Mouse (Mus musculus): ENCODE data around the gene Tmem45b.
A peak's percentile ranks its signal among the peaks of the same experiment; 100 is the strongest.
"Not testable (repeated sequence)": the region's sequence is repeated elsewhere in the genome, so short reads cannot be mapped to it uniquely, and the experiment has no call there.

The Tmem45b gene

GRCm38 (mm10) chr9:31463692-31464474 is at the start of gene Tmem45b:
Gene Tmem45b, minus strand, starts transcription at chr9:31464462.
- DNase-seq (ENCODE audit: low read depth, low spot score) = no peak

- no peak for DNase-seq (ENCODE audit: low read depth, low spot score)
Measured at GRCm38 (mm10) chr9:31508189-31508588, 43.9 kb upstream of the Tmem45b start.

- DNase-seq (ENCODE audit: low read depth, low spot score) = not testable (repeated sequence)
Measured at GRCm38 (mm10) chr9:31501221-31501620, 37.0 kb upstream of the Tmem45b start.

- no peak for DNase-seq (ENCODE audit: low read depth, low spot score)
Measured at GRCm38 (mm10) chr9:31463190-31463589, 1.1 kb downstream of the Tmem45b start.

GRCm38 (mm10) chr9:31454356-31454755 is 9.9 kb downstream of the Tmem45b start:
- no peak for DNase-seq (ENCODE audit: low read depth, low spot score)

- no peak for DNase-seq (ENCODE audit: low read depth, low spot score)
Measured at GRCm38 (mm10) chr9:31452166-31452565, 12.1 kb downstream of the Tmem45b start.

GRCm38 (mm10) chr9:31449145-31449772 is 15.0 kb downstream of the Tmem45b start:
- no peak for DNase-seq (ENCODE audit: low read depth, low spot score)

GRCm38 (mm10) chr9:31444236-31444635 is 20.0 kb downstream of the Tmem45b start:
- DNase-seq (ENCODE audit: low read depth, low spot score) = no peak

- no peak for DNase-seq (ENCODE audit: low read depth, low spot score)
Measured at GRCm38 (mm10) chr9:31441487-31441886, 22.8 kb downstream of the Tmem45b start.

GRCm38 (mm10) chr9:31440366-31440765 is 23.9 kb downstream of the Tmem45b start:
- no peak for DNase-seq (ENCODE audit: low read depth, low spot score)

GRCm38 (mm10) chr9:31439341-31439740 is 24.9 kb downstream of the Tmem45b start:
- DNase-seq (ENCODE audit: low read depth, low spot score) = no peak

- no peak for DNase-seq (ENCODE audit: low read depth, low spot score)
Measured at GRCm38 (mm10) chr9:31438834-31439233, 25.4 kb downstream of the Tmem45b start.

- no peak for DNase-seq (ENCODE audit: low read depth, low spot score)
Measured at GRCm38 (mm10) chr9:31437861-31438260, 26.4 kb downstream of the Tmem45b start.

GRCm38 (mm10) chr9:31435415-31435814 is 28.8 kb downstream of the Tmem45b start:
- DNase-seq (ENCODE audit: low read depth, low spot score) = no peak

- DNase-seq (ENCODE audit: low read depth, low spot score) = no peak
Measured at GRCm38 (mm10) chr9:31433431-31433830, 30.8 kb downstream of the Tmem45b start.

- DNase-seq (ENCODE audit: low read depth, low spot score) = no peak
Measured at GRCm38 (mm10) chr9:31432336-31432975, 31.8 kb downstream of the Tmem45b start.

GRCm38 (mm10) chr9:31431751-31432150 is 32.5 kb downstream of the Tmem45b start:
- no peak for DNase-seq (ENCODE audit: low read depth, low spot score)

GRCm38 (mm10) chr9:31430011-31430410 is 34.3 kb downstream of the Tmem45b start:
- no peak for DNase-seq (ENCODE audit: low read depth, low spot score)

- no peak for DNase-seq (ENCODE audit: low read depth, low spot score)
Measured at GRCm38 (mm10) chr9:31428971-31429370, 35.3 kb downstream of the Tmem45b start.

- no peak for DNase-seq (ENCODE audit: low read depth, low spot score)
Measured at GRCm38 (mm10) chr9:31422143-31422542, 42.1 kb downstream of the Tmem45b start.

GRCm38 (mm10) chr9:31418821-31419220 is 45.4 kb downstream of the Tmem45b start:
- no peak for DNase-seq (ENCODE audit: low read depth, low spot score)

GRCm38 (mm10) chr9:31412165-31412564 is 52.1 kb downstream of the Tmem45b start:
- DNase-seq (ENCODE audit: low read depth, low spot score) = no peak

GRCm38 (mm10) chr9:31405217-31405616 is 59.0 kb downstream of the Tmem45b start:
- DNase-seq (ENCODE audit: low read depth, low spot score) = peak; percentile 22

All from CD4-positive helper T cell, adult 2 months (primary cell).